Mouse (Mus musculus) heart, embryonic 16.5 days (tissue): ENCODE results near the gene Arglu1. TPM values are rescaled to one million over a fixed set of nuclear protein-coding genes. Genes with fewer than 3 reads are reported as not detected.

Experiments used
- ATAC-seq: fragments of 200-750 bp; cut with Nextera tagmentation; replicated peaks from 2 replicates; pipeline ENCODE4 v1.8.0; 2017; ENCODE audit warnings: moderate number of reproducible peaks; ENCODE audit not compliant: insufficient read depth, low FRiP score; ENCODE audit errors: extremely low read depth
- H3K27ac ChIP-seq: fragments of 300-500 bp; sonication (generic); 2 replicates; pipeline ENCODE4 v1.5.1; 2014; ENCODE audit warnings: mild to moderate bottlenecking, low read length, control low read depth, moderate library complexity
- H3K27me3 ChIP-seq: fragments of 300-500 bp; sonication (generic); 2 replicates; pipeline ENCODE4 v1.6.1; 2014; ENCODE audit warnings: low read length, mixed read lengths; ENCODE audit not compliant: control insufficient read depth, insufficient read depth
- H3K36me3 ChIP-seq: fragments of 300-500 bp; sonication (generic); 2 replicates; pipeline ENCODE4 v1.6.1; 2014; ENCODE audit not compliant: control insufficient read depth, insufficient read depth
- H3K4me1 ChIP-seq: fragments of 300-500 bp; sonication (generic); 2 replicates; pipeline ENCODE4 v1.6.1; 2014; ENCODE audit warnings: low read length, mixed read lengths; ENCODE audit not compliant: control insufficient read depth, insufficient read depth
- H3K4me2 ChIP-seq: fragments of 300-500 bp; sonication (generic); 2 replicates; pipeline ENCODE4 v1.6.1; 2014; ENCODE audit warnings: low read depth, mild to moderate bottlenecking, control low read depth, low read length
- H3K4me3 ChIP-seq: fragments of 300-500 bp; sonication (generic); 2 replicates; pipeline ENCODE4 v1.5.1; 2014; ENCODE audit warnings: mild to moderate bottlenecking, control low read depth, low read length
- H3K9ac ChIP-seq: fragments of 300-500 bp; sonication (generic); 2 replicates; pipeline ENCODE4 v1.6.1; 2014; ENCODE audit warnings: low read length, control low read depth
- H3K9me3 ChIP-seq: fragments of 300-500 bp; sonication (generic); replicated peaks from 2 replicates; pipeline ENCODE4 v1.6.1; 2016; ENCODE audit warnings: low read length; ENCODE audit not compliant: control insufficient read depth
- WGBS: fragments of 180-500 bp; shearing (Covaris S2); extraction: QIAGEN DNeasy Blood & Tissue Kit; methylation state at CpG from one replicate; pipeline ENCODE4 v1.1.7; 2014; 5-methylcytosine and 5-hydroxymethylcytosine counted together
- polyA plus RNA-seq: library from polyadenylated mRNA; unstranded; fragments of >200 nt; fragmentation: Nextera tagmentation; extraction: Ambion mirVana; gene quantifications from 2 replicates; pipeline ENCODE4 v1.2.1, GENCODE M21; 2015

Arglu1 gene
- polyA plus RNA-seq, 1 experiment from 2014 or later, result 60.9 TPM

DNA sequence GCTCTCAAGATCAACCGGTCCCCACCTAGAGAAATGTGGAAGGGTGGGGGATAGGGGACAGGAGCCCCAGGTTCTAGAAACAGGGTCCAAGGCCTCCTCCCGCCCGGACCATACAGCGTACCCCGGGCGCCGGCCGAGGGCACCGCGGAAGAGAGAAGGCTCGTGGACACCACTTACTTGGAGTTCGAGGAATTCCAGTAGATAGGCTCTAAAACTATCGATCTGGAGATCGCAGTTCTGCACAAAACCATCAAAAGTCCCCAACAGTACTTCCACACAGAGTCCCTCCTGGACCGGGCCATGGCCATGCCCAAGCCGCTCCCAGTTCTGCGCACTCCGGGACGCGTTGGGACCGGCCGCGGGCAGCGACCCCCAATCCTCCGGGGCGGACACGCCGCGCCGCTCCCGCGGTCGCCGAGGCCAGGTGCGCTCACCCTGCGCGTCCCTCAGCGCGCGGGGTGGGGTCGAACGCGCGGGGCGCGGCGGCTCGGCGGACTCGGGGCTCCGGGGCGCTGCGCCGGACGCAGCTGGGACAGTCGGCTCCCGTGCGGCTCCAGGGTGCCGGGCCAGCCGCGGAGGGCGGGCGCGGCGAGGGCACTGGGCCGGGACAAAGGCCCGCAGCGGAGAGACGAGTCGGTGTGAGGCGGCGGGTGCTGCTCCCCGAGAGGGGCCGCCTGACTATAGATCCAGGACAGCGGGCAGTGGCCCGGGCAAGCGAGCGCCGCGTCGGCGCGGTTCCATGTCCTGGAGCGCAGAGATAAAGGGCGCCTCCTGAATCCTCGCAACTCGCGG lies 29.8 kb downstream of the Arglu1 start:
- H3K4me3 ChIP-seq, result peak overlapping the region; percentile 82
- H3K9ac ChIP-seq, result peak overlapping the region; percentile 92
- H3K27me3 ChIP-seq, result no peaks in the 10 kb centered on the region
- no peaks in the 10 kb centered on the region for H3K9me3 ChIP-seq
- peak overlapping the region; percentile 81 for H3K27ac ChIP-seq
- peaks cover 25% of the 10 kb centered on the region for H3K4me1 ChIP-seq
- peak; percentile 44 for ATAC-seq
- H3K4me2 ChIP-seq, result peak overlapping the region; percentile 65
- H3K36me3 ChIP-seq, result no peaks in the 10 kb centered on the region
- under 1% methylated on average over 85 of the region's 88 CpGs for WGBS

DNA sequence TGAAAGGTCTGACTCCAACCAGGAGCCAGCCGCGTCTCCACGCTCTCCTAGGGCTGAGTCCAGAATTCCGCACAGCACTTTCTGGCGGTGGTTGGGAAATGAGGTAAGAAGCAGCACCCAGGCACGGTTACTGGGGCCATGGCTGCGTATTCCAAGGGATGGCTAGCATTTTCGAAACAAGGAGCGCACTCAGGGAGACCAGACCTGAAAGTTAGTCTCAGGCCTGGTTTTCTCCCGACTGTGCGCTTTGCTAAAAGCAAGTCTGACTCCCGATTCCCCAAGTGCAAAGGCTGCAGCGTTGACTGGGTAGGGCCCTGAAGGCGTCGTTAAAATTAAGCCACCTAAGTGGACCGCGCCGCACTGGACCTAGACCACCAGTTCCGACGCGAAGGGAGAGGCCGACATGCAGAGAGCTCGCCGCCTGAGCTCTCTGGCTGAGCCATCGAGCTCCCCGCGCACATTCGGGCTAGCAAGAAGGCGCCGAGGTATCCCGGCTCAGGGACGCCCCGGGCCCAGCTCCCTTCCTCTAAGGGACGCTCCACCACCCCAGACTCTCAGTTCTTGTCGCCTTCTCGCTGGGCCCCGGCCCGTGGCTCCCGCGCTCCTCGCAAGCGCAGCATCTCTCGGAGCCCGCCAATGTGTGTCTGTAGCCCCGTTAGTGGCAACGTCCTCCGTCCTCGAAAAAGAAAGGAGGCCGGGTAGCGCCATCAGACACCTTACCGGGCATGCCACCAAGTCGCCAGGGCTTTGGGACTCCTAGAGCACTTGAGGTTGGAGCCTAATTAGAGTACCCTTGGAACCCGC lies 30.6 kb downstream of the Arglu1 start:
- no peak for ATAC-seq
- Histone ChIP-seq H3K27ac (peak overlapping the region; percentile 81), H3K9ac (peak overlapping the region; percentile 92), H3K36me3 (no peaks in the 10 kb centered on the region), H3K9me3 (no peaks in the 10 kb centered on the region), H3K4me1 (peaks cover 31% of the 10 kb centered on the region), H3K4me2 (peak overlapping the region; percentile 65), H3K4me3 (peak overlapping the region; percentile 82), H3K27me3 (no peaks in the 10 kb centered on the region)
- WGBS, result under 1% methylated on average over 53 of the region's 53 CpGs

DNA sequence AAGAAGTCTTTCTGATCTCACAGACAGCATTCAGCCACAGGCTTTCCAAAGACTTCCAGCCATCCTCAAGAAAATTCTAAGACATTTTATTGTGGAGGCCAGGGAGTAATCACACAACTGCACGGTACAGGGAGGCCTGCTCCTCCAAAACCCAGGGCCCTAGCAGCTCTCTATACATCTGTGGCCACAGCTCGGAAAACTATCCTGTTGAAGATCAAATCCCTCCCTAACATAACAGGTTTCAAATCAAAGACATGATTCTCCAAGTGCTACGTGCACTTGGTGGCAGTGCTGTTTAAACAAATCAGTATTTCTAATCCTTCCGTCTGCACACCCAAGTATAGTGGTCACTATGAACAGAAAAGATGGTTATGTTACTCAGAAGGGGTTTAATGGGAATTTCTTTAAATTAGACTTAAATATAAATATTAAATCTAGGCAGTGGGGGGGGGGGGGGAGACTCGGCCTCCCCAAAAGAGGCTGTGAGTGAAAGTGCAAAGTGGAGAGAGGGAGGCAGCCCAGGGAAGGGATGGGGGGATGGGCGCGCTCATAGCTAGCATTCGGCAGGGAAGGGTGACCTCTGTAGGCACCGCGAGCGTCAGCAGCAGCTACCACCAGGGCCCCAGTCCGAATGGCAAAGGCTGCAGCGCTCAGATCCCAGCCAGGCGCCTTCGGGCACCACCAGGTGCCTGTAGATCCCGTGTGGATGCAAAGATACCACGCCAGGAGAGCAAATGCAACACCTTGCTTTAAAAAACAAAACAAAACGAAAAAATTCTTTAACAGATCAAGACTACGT lies 31.7 kb downstream of the Arglu1 start:
- no peaks in the 10 kb centered on the region for H3K27me3 ChIP-seq
- 10% methylated on average over 19 of the region's 19 CpGs for WGBS
- peak overlapping the region; percentile 46 for H3K27ac ChIP-seq
- peak overlapping the region; percentile 82 for H3K4me3 ChIP-seq
- ATAC-seq, result peak; percentile 56; the same call in 1 of the 2 replicates
- peak overlapping the region; percentile 92 for H3K9ac ChIP-seq
- H3K4me1 ChIP-seq, result peaks cover 38% of the 10 kb centered on the region
- H3K36me3 ChIP-seq, result no peaks in the 10 kb centered on the region
- H3K4me2 ChIP-seq, result peak overlapping the region; percentile 65
- no peaks in the 10 kb centered on the region for H3K9me3 ChIP-seq

DNA sequence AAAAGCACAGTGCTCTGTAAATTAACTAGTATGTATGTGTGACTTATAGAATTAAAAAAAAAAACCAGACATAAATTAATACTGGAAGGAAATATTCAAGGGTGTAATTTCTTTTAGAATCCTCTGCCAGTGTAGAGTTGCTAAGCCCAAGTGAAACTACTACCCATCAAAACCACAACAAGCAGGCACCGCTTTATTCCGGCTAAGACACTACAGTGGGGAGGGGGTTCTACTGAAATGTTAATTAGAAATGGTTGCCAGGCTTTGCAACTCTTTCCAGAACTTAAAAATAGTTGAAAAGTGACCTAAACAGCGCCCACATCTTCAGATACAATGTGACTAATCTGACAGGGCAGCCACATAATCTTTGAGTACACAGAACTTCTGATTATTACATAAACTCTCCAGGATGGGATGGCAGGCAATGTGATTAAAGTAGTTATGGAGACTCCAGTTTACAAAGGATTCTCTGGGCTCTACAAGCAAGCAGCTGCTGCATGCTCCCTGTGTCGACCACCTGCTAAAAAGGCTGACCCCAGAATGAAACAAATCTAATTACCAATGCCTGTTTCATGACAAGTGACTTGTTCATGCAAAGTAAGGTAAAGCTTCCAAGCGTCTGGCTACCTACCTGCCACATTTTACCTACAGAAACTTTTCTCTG lies 32.5 kb downstream of the Arglu1 start:
- no peak for ATAC-seq
- Histone ChIP-seq H3K4me3 (peak overlapping the region; percentile 82), H3K4me2 (peak overlapping the region; percentile 65), H3K9me3 (no peaks in the 10 kb centered on the region), H3K36me3 (no peaks in the 10 kb centered on the region), H3K9ac (peak overlapping the region; percentile 71), H3K27me3 (no peaks in the 10 kb centered on the region), H3K4me1 (peaks cover 38% of the 10 kb centered on the region), H3K27ac (peak overlapping the region; percentile 46; the same call in 1 of the 2 replicates)
- WGBS, result 51% methylated on average over 5 of the region's 5 CpGs

DNA sequence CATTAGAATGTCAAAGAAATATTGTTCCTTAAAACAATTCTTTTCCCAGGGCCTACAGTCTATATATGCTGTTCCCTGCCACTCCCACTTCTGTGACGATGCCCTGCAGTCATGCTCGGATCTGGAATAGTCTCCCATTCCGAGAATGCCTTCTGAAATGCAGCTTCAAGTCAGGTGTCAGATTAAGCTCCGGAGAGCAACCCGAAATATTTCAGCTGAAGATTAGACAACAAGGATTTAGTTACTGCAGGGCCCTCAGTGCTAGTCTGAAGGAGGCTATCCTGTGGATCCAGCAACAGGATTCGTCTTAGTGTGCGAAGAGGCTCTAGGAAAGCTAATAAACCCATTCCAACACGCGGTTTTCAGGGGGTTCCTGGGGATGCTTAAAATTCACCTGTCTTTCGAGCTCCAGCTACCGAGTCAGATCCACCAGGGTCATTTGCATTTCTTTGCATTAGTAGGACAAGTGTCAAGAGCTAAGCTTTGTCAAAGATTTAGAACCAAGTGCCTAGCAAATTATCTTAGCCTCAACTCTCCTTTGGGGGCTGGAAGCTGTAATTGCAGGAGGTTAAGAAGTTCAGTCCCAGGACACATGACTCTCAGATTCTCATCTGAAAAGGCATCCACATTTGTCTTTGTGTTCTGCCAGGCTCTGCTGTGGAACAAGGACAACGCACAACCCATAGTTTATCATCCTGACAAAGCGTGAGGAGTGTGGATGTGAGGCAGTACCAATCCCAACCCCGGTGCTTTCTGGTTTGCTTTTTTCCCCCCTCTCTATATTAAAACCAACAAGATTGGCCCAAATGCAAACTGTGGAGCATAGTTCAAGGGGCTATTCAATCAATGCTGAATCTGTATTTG lies 33.5 kb downstream of the Arglu1 start:
- H3K36me3 ChIP-seq, result no peaks in the 10 kb centered on the region
- ATAC-seq, result no peak
- 0 out of 2 replicates have a peak overlapping the region, but pooled peaks have one; percentile 7 for H3K27ac ChIP-seq
- WGBS, result 21% methylated on average over 14 of the region's 14 CpGs
- peak overlapping the region; percentile 71 for H3K9ac ChIP-seq
- H3K4me3 ChIP-seq, result peak overlapping the region; percentile 82
- peaks cover 35% of the 10 kb centered on the region for H3K4me1 ChIP-seq
- H3K4me2 ChIP-seq, result peak overlapping the region; percentile 65
- H3K27me3 ChIP-seq, result no peaks in the 10 kb centered on the region
- no peaks in the 10 kb centered on the region for H3K9me3 ChIP-seq

DNA sequence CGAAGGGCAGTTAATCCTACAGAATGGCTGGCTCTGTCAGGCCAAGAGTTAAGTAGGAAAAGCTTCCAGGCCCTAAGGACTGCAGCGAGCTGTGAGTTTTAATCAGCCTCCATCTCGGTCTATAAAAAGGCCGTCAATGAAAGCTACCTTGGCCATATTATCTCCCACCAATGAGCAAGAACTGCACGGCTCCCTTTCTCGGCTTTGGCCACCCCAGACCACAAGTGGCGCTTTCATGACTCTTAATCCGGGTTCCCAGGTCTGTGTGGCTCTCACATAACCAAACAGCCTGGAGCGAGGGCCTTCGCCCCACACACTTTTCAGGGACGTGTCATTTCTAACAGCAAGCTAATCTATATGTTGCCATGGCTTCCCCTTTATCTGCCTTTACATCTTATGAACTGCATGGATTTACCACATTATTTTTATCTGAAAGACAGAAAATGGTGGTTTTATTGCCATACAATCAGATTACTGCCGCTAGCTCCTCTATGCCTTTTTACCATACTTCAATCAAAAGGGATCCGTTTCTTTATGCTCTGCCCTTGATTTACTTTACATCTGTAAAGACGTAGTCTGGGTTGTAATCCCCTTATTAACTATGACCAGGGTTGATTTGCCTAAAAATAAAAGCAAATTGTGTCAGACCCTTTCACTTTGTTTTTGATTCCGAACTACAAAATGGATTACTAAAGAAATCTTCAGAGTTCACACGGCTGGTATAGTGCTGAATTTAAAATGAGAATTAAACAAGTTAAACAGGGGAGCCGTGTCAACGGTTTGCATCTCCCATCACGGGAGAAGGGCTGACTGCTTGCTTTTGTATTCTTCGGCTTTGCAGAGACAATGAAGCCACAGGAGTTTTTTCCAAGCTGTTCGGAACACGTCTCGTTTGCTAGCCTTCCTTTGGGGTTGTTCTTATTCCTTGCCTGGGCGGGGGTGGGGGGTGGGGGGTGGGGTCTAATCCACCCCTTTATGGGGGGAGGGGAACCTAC lies 34.7 kb downstream of the Arglu1 start:
- Histone ChIP-seq H3K4me2 (peak overlapping the region; percentile 65), H3K36me3 (no peaks in the 10 kb centered on the region), H3K27ac (0 out of 2 replicates have a peak overlapping the region, but pooled peaks have one; percentile 34), H3K9me3 (no peaks in the 10 kb centered on the region), H3K9ac (peak overlapping the region; percentile 56), H3K4me3 (peak overlapping the region; percentile 82), H3K27me3 (no peaks in the 10 kb centered on the region), H3K4me1 (peaks cover 36% of the 10 kb centered on the region)
- WGBS, result 43% methylated on average over 24 of the region's 24 CpGs
- no peak for ATAC-seq

DNA sequence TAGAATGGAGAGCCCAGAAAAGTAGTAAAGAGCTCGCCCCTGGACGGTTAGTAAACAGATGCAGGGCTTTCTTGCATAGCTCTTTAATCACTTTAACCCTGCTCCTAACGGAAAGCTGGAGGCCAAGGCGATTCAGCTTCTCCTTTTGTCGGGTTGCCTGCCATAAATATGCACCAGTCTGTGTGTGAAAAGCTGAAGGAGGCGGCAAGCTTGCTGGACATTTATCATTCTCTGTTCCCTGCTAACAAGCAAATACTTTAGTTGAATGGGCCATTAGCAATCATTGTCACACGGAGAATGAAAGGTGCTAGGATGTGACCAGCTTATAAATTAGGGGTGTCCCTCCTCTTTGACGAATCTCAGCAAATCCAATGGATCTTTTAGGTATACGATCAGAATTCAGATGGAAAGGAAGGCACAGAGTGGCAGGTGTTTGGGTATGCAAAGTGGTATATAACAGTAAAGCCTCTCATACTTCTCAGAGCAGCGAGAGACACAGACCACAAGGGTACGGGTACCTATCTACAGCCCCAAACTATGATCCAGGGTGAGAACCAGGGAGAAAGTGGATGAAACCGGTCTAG lies 36.3 kb downstream of the Arglu1 start:
- peak overlapping the region; percentile 35 for H3K4me2 ChIP-seq
- 60% methylated on average over 12 of the region's 12 CpGs for WGBS
- no peaks in the 10 kb centered on the region for H3K27me3 ChIP-seq
- no peak for ATAC-seq
- 0 out of 2 replicates have a peak overlapping the region, but pooled peaks have one; percentile 13 for H3K9ac ChIP-seq
- H3K36me3 ChIP-seq, result no peaks in the 10 kb centered on the region
- no peak overlapping the region for H3K4me3 ChIP-seq
- H3K9me3 ChIP-seq, result no peaks in the 10 kb centered on the region
- peaks cover 50% of the 10 kb centered on the region for H3K4me1 ChIP-seq
- H3K27ac ChIP-seq, result no peak overlapping the region
